Mouse (Mus musculus): Measurements from ENCODE around the gene Smtnl2.
"Not testable (repeated sequence)": the region's sequence is repeated elsewhere in the genome, so short reads cannot be mapped to it uniquely, and the experiment has no call there.

Smtnl2 gene

DNA sequence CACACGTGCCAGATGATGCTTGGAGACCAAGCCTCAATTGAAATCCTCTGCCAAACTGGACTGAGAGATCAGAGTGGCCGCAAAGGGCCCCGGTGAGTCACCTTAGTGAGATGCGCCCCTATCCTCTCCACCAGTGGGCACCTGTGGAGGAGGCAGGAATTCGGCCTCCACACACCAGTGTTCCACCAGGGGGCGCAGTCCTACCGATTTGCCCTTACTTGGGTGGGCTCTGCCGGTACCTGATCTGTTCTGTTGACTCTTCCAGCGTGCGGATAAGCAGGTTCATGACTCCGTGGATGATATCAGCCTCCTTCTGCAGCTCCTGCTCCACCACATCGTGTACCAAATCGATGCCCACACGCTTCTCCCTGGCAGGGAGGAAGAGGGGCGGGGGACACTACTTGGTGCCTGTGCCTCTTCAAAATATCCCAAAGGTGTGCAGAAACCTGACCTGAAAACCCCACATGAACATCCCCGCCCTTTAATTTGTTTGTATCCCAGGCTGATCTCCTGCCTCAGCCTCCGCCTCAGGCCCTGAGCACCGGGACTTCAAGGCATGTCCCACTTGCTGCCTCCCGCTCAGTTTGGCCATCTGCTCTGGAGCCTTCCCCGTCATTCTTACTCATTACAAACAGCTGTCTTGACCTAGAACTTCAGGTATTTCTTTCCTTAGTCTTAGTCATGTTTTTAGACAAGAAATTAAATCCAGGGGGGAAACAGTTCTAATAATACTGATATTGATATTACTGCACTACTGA lies 56.4 kb downstream of the Smtnl2 start:
- peak; percentile 85 for DNase-seq

DNA sequence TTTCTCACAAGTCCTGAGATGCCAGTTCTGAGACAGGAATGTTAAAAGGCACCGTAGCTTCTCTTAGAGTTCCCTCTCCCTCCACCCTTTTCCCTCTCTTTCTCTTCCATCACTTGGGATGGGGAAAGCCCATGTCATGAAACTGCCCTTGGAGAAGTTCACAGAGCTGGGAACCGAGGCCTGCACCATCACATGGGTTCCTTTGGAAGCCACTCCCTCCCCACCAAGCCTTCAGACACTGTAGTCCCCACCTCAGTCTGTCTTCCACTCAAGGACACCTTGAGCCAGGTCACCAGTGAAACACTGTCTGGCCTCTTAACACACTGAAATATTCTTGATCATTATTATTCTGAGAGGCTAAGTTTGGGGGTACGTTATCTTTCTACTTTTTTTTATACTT lies 58.3 kb downstream of the Smtnl2 start:
- no peak for DNase-seq

DNA sequence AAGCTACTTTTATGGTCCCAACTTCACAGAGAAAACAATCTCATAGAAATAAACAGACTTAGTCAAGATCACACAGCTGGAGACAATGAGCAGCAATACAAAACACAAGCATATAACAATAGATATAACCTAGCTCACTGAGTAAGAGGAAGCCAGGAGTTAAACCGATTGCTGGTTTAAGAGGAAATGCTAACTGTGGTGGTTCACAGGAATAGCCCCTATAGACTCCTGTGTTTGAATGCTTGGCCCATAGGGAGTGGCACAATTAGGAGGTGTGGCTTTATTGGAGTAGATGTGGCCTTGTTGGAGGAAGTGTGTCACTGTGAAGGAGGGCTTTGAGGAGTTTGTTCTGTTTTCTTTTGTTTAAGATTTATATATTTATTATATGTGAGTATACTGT lies 59.2 kb downstream of the Smtnl2 start:
- DNase-seq: no peak

DNA sequence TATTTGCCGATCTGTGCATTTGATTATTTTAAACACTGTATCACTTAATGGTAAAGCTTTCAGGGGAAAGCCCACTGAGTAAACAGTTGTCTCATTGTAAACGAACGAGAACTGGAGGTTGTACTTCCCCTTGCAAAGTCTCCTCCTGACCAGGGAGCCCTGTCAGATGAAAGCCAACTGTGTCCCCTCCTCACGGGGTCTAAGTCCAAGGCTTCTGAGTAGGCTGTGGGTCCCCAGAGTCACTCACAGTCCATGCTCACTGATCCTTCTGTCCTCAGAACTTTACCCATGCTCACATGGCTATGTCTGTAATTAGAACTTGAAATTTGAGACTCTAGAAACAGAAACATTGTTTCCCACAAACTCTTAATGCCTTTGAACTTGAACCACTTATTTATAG lies 61.9 kb downstream of the Smtnl2 start:
- DNase-seq: no peak

DNA sequence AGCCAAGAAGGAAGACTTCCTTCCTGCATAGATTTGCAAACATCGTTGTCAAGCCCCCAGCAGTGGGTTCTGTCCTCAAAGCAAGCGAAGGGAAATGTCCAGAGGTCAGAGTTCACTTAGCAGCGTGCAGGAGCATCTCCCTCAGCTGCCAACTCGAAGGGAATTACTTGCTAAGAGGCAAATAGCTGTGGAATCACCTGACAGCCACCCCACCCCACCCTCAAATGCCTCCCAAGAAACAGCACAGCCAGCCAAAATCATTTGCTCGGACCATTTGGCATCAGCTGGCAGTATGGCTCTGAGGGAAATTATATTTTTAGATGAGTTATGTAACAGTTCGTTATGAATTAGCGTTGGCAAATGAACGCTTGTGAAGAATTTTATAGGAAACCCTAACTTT lies 62.5 kb downstream of the Smtnl2 start:
- no peak for DNase-seq

- no peak for DNase-seq
These were observed 63.0 kb downstream of the Smtnl2 start for GRCm38 (mm10) chr11:72348563-72348962.

- no peak for DNase-seq
These were observed 67.0 kb downstream of the Smtnl2 start for GRCm38 (mm10) chr11:72344486-72344885.

- DNase-seq: peak; percentile 66
These were observed 67.6 kb downstream of the Smtnl2 start for GRCm38 (mm10) chr11:72343904-72344303.

GRCm38 (mm10) chr11:72343238-72343625 lies 68.3 kb downstream of the Smtnl2 start:
- not testable (repeated sequence) for DNase-seq

- DNase-seq: peak; percentile 79
These were observed 68.8 kb downstream of the Smtnl2 start for GRCm38 (mm10) chr11:72342549-72343237.

GRCm38 (mm10) chr11:72339716-72340115 lies 71.8 kb downstream of the Smtnl2 start:
- DNase-seq: no peak

Data from lung, postnatal 36 days (tissue).